Mouse (Mus musculus): ENCODE results near the gene Igsf10. TPM values are rescaled to one million over a fixed set of nuclear protein-coding genes. Genes with fewer than 3 reads are reported as not detected.

Gene Igsf10
- total RNA-seq, 2 experiments from 2014 or later: 2.0 to 2.4 TPM

GRCm38 (mm10) chr3:59290551-59290950, 53.6 kb downstream of the Igsf10 start:
- no peak for DNase-seq

DNA sequence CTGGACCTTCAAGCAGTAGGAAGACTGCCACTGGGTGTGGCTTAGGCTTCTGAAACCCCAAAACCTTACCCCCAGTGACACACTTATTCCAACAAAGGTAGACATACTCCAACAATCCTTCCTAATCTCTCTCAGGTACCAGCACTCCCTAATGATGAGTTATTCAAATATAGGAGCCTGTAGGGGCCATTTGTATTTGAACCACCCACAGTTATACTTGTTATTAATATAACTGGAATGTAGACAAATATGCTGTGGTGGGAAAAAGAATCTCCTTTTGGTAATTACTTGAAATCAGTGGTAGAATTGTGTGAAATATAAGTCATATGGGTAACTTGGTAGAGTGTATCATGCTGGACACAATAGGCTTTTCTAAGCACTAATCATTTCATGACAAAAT, 65.6 kb downstream of the Igsf10 start:
- DNase-seq: no peak

DNA sequence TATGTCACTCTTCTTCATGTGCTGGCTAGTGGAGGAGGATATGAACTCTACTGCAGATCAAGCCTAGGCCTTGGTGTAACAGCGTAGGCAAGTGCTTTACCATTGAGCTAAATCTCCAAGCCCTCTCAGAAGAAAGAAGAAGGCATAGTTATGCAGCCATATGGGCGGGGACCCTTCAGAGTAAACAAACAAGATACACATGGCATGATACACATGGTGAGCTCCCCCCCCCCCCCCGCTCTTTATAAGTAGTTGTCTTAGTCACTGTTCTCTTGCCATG, 66.0 kb downstream of the Igsf10 start:
- no peak for DNase-seq

DNA sequence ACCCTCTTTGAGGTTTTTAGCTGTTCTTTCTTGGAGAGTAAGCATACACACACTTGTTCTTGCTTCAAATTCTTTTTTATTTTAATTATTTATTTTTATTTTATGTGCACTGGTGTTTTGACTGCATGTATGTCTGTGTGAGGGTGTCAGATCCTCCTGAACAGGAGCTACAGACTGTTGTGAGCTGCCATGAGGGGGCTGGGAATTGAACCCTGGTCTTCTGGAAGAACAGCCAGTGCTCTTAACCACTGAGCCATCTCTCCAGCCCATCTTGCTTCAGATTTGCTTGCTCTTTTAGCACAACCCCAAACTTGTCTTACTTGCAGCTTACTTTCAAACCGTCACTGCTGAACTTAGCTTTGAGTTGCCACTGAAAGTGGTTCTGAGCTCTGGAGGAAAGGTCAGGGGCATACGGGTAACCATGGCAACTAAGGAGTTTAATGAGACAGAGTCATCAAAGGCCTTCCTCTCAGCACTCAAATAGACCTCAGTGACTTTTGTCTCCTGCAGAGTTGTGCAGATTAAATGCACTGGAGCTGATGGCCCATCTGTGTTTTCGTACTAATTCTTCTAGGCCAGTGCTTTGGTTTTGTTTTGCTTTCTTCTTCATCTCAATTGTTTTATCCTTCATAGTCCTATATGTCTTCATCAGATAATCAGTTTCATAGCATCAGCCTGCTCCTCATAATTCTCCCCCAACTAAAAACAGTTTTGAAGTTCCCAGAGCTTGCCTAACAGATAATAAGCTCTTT, 66.5 kb downstream of the Igsf10 start:
- no peak for DNase-seq

DNA sequence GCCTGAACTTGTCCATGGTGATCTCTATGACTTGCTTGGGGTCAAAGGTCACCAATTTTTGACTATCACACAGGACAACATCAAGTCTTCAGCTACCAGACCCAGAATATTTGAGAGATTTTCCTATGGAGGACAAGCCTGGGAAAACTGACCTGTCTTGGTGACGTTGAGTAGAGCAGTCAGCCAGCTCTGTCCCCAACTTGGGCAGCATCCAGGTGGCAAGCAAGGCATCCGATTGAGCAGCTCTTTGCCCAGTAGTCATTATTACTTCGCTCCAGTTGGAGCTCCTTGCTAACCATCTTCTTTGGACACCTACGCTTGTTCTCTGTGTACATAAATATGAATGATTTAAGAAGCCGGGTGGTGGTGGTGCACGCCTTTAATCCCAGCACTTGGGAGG, 73.4 kb downstream of the Igsf10 start:
- DNase-seq: no peak

Other genes starting within 250 kb of the Igsf10 start
- gene Gpr171, start 242.6 kb downstream of the Igsf10 start, total RNA-seq (2021): 1 to 10 TPM in 1 of 2 experiments, under 1 TPM in 1; 0.22 to 1.0 TPM
- 1 to 10 TPM; 4.1 to 4.7 TPM for gene P2ry14, start 190.8 kb downstream of the Igsf10 start, total RNA-seq (2021)
- gene Gpr87, start 149.3 kb downstream of the Igsf10 start, total RNA-seq (2021): not detected
- gene P2ry13, start 133.5 kb downstream of the Igsf10 start, total RNA-seq (2021): 1 to 10 TPM in 1 of 2 experiments, under 1 TPM in 1; 0.60 to 1.1 TPM
- 1 to 10 TPM; 1.9 to 3.1 TPM for gene P2ry12, start 81.5 kb downstream of the Igsf10 start, total RNA-seq (2021)

All from heart, adult 18-20 months (tissue).